In genomic region chr3:149019925-149020324, GRCm38 (mm10) we compare ENCODE assay signal across 18 mouse cellular contexts. TPM values are rescaled to one million over a fixed set of nuclear protein-coding genes. Genes with fewer than 3 reads are reported as not detected.
A peak's percentile ranks its signal among the peaks of the same experiment; 100 is the strongest.
DNase-seq lines count a peak whose midpoint lies in the region; ATAC-seq and TF ChIP-seq lines count a peak whose summit lies in the region.
"Had no signal": no experiment of that assay in that cellular context is flagged by ENCODE, and none has a peak within 500 bp of the region (broad histone marks: within the 10 kb centered on the region; RNA-seq: fewer than 3 reads in every experiment).

No protein-coding gene starts in this region.

- H3K27me3 ChIP-seq in cerebellum, adult 2 months (ENCODE audit: control insufficient read depth, insufficient read depth, low read length), result no peaks in the 10 kb centered on the region
- no peaks in the 10 kb centered on the region for H3K27me3 ChIP-seq in hindbrain, postnatal 0 days (ENCODE audit: insufficient read depth, low read length)
- no peaks in the 10 kb centered on the region for H3K27me3 ChIP-seq in hindbrain, embryonic 12.5 days
- H3K27me3 ChIP-seq in liver, adult 2 months (ENCODE audit: control insufficient read depth, insufficient read depth, low read length), result no peaks in the 10 kb centered on the region
- H3K27me3 ChIP-seq in liver, embryonic 12.5 days (replicated peaks), result no peaks in the 10 kb centered on the region
- no peaks in the 10 kb centered on the region for H3K27me3 ChIP-seq in CH12.LX (replicated peaks)
- H3K27me3 ChIP-seq: embryonic facial prominence, embryonic 15.5 days; liver, embryonic 13.5 days; megakaryocyte, embryonic 14.5 days; stomach, embryonic 15.5 days had no signal

- ATAC-seq in hindbrain, postnatal 0 days, result no peak
- no peak for ATAC-seq in hindbrain, embryonic 12.5 days (ENCODE audit: low FRiP score)
- no peak for ATAC-seq in liver, embryonic 12.5 days
- no peak for ATAC-seq in megakaryocyte, adult 5-6 weeks (ENCODE audit: poor library complexity, severe bottlenecking)
- ATAC-seq: activated CD4-positive, CD25-positive, alpha-beta regulatory T cell, adult 4 months had no signal

- no peak overlapping the region for H3K4me3 ChIP-seq in cerebellum, adult 2 months (replicated peaks; ENCODE audit: insufficient read depth, low read depth, low read length)
- H3K4me3 ChIP-seq in hindbrain, postnatal 0 days (ENCODE audit: low read length), result no peak overlapping the region
- no peak overlapping the region for H3K4me3 ChIP-seq in hindbrain, embryonic 12.5 days
- H3K4me3 ChIP-seq in liver, adult 2 months (ENCODE audit: insufficient read depth, low read depth, low read length), result no peak overlapping the region
- H3K4me3 ChIP-seq in liver, embryonic 12.5 days, result no peak overlapping the region
- no peak overlapping the region for H3K4me3 ChIP-seq in CH12.LX (replicated peaks in 1 of 3; ENCODE audit: low read depth in 2 of 3, low read length in 2 of 3, poor library complexity in 1 of 3)
- H3K4me3 ChIP-seq: embryonic facial prominence, embryonic 15.5 days; liver, embryonic 13.5 days; megakaryocyte, embryonic 14.5 days; myocyte; stomach, embryonic 15.5 days had no signal

- DNase-seq in cerebellum, postnatal 10 days, result peak; percentile 9 to 22
- DNase-seq in cerebellum, adult 2 months, result no peak
- DNase-seq in hindbrain, postnatal 0 days (ENCODE audit: low spot score), result peak; percentile 26
- peak; percentile 33 for DNase-seq in liver, adult 2 months (ENCODE audit: extremely low read depth, low read depth, low spot score)
- no peak for DNase-seq in CH12.LX (ENCODE audit: extremely low read depth)
- DNase-seq: adrenal gland, postnatal 25 days; heart, postnatal 10 days; layer of hippocampus, adult 9-11 months; liver, embryonic 13.5 days had no signal

- H3K9ac ChIP-seq in hindbrain, postnatal 0 days (replicated peaks; ENCODE audit: low read length), result no peak overlapping the region
- H3K9ac ChIP-seq in hindbrain, embryonic 12.5 days, result no peak overlapping the region
- H3K9ac ChIP-seq in liver, adult 2 months (ENCODE audit: low read depth, low read length), result no peak overlapping the region
- no peak overlapping the region for H3K9ac ChIP-seq in liver, embryonic 12.5 days
- no peak overlapping the region for H3K9ac ChIP-seq in CH12.LX (ENCODE audit: insufficient read depth, low read depth)
- H3K9ac ChIP-seq: embryonic facial prominence, embryonic 15.5 days; hindbrain, embryonic 14.5 days; liver, embryonic 13.5 days; stomach, embryonic 15.5 days had no signal

- in situ Hi-C loops in CH12.LX (cut with MboI; ENCODE audit: low pct_ligation_motif_present, low pct_unique_long_range_greater_than_20kb, low sequenced_read_pairs), result no loop called here

- no peak for TF ChIP-seq POLR2A in cerebellum, adult 2 months (IDR thresholded peaks at IDR 0.05; ENCODE audit: borderline replicate concordance, insufficient read depth, low read length)
- no peak for TF ChIP-seq POLR2A in liver, adult 2 months (IDR thresholded peaks at IDR 0.05; ENCODE audit: extremely low read depth, insufficient read depth, low read length)
- no peak for TF ChIP-seq POLR2A in CH12.LX (IDR thresholded peaks at IDR 0.05; ENCODE audit: low read depth, low read length)

- no peaks in the 10 kb centered on the region for H3K79me2 ChIP-seq in liver, adult 2 months (ENCODE audit: control insufficient read depth, insufficient read depth, low read length)
- no peaks in the 10 kb centered on the region for H3K79me2 ChIP-seq in CH12.LX (replicated peaks; ENCODE audit: control insufficient read depth, extremely low read depth, insufficient read depth, poor library complexity, severe bottlenecking)

- no peaks in the 10 kb centered on the region for H3K36me3 ChIP-seq in hindbrain, postnatal 0 days (ENCODE audit: insufficient read depth, low read length)
- H3K36me3 ChIP-seq in hindbrain, embryonic 12.5 days, result no peaks in the 10 kb centered on the region
- H3K36me3 ChIP-seq in liver, adult 2 months (ENCODE audit: control insufficient read depth, insufficient read depth, low read length), result no peaks in the 10 kb centered on the region
- no peaks in the 10 kb centered on the region for H3K36me3 ChIP-seq in liver, embryonic 12.5 days
- H3K36me3 ChIP-seq in CH12.LX (replicated peaks in 1 of 2; ENCODE audit: control insufficient read depth in 1 of 2, insufficient read depth in 1 of 2, low read length in 1 of 2), result no peaks in the 10 kb centered on the region
- H3K36me3 ChIP-seq: embryonic facial prominence, embryonic 15.5 days; liver, embryonic 13.5 days; stomach, embryonic 15.5 days had no signal

- no peaks in the 10 kb centered on the region for H3K4me1 ChIP-seq in cerebellum, adult 2 months (ENCODE audit: control insufficient read depth, insufficient read depth, low read length)
- H3K4me1 ChIP-seq in hindbrain, postnatal 0 days (ENCODE audit: insufficient read depth, low read length), result no peaks in the 10 kb centered on the region
- H3K4me1 ChIP-seq in hindbrain, embryonic 12.5 days, result no peaks in the 10 kb centered on the region
- H3K4me1 ChIP-seq in liver, adult 2 months (ENCODE audit: control insufficient read depth, insufficient read depth, low read length), result no peaks in the 10 kb centered on the region
- H3K4me1 ChIP-seq in liver, embryonic 12.5 days, result no peaks in the 10 kb centered on the region
- H3K4me1 ChIP-seq in CH12.LX (ENCODE audit: control insufficient read depth in 1 of 2, insufficient read depth in 2 of 2), result peaks cover 0 to 12% of the 10 kb centered on the region in 2 experiments; a peak in 2 of 4 replicates
- H3K4me1 ChIP-seq: embryonic facial prominence, embryonic 15.5 days; liver, embryonic 13.5 days; megakaryocyte, embryonic 14.5 days; stomach, embryonic 15.5 days had no signal

- TF ChIP-seq CTCF in cerebellum, adult 2 months (IDR thresholded peaks at IDR 0.05; ENCODE audit: borderline replicate concordance, insufficient read depth, low read depth, low read length), result no peak
- TF ChIP-seq CTCF in hindbrain, postnatal 0 days (IDR thresholded peaks at IDR 0.05; ENCODE audit: low read depth), result peak; percentile 30; the same call in 1 of the 2 replicates
- peak; percentile 6; the same call in 1 of the 2 replicates for TF ChIP-seq CTCF in liver, adult 2 months (IDR thresholded peaks at IDR 0.05; ENCODE audit: low read depth, low read length)
- TF ChIP-seq CTCF in CH12.LX (conservative IDR thresholded peaks at IDR 0.05 in 1 of 2, IDR thresholded peaks at IDR 0.05 in 1 of 2; ENCODE audit: low read depth in 2 of 2, low read length in 2 of 2), result peak in 1 of 2 experiments; percentile 49; a peak in 2 of 4 replicates

- H3K27ac ChIP-seq in cerebellum, adult 2 months (ENCODE audit: insufficient read depth, low read length), result no peak overlapping the region
- no peak overlapping the region for H3K27ac ChIP-seq in hindbrain, postnatal 0 days
- H3K27ac ChIP-seq in hindbrain, embryonic 12.5 days, result no peak overlapping the region
- H3K27ac ChIP-seq in liver, adult 2 months (replicated peaks; ENCODE audit: insufficient read depth, low read depth, low read length), result no peak overlapping the region
- no peak overlapping the region for H3K27ac ChIP-seq in liver, embryonic 12.5 days
- no peak overlapping the region for H3K27ac ChIP-seq in CH12.LX (ENCODE audit: insufficient read depth, low read depth)
- H3K27ac ChIP-seq: embryonic facial prominence, embryonic 15.5 days; hindbrain, embryonic 14.5 days; liver, embryonic 13.5 days; stomach, embryonic 15.5 days had no signal

- dilution Hi-C loops in CH12.LX (cut with MboI; ENCODE audit: extremely low pct_ligation_motif_present, extremely low pct_unique_long_range_greater_than_20kb, low sequenced_read_pairs), result no loop called here

- H3K4me2 ChIP-seq in hindbrain, postnatal 0 days (ENCODE audit: low read depth, low read length), result no peak overlapping the region
- no peak overlapping the region for H3K4me2 ChIP-seq in hindbrain, embryonic 12.5 days (replicated peaks)
- H3K4me2 ChIP-seq in liver, embryonic 12.5 days, result no peak overlapping the region
- H3K4me2 ChIP-seq in CH12.LX (ENCODE audit: insufficient read depth, low read depth, poor library complexity, severe bottlenecking), result no peak overlapping the region
- H3K4me2 ChIP-seq: embryonic facial prominence, embryonic 15.5 days; hindbrain, embryonic 14.5 days; liver, embryonic 13.5 days; stomach, embryonic 15.5 days had no signal

- WGBS in cerebellum, adult 2 months, result 54% methylated on average over 5 of the region's 5 CpGs
- 63% methylated on average over 5 of the region's 5 CpGs for WGBS in hindbrain, postnatal 0 days
- 68% methylated on average over 5 of the region's 5 CpGs for WGBS in hindbrain, embryonic 12.5 days
- 76% methylated on average over 5 of the region's 5 CpGs for WGBS in liver, adult 2 months
- WGBS in liver, embryonic 12.5 days (ENCODE audit: insufficient replicate concordance), result 66% methylated on average over 5 of the region's 5 CpGs

- H3K9me3 ChIP-seq in hindbrain, postnatal 0 days (ENCODE audit: low read length), result no peaks in the 10 kb centered on the region
- no peaks in the 10 kb centered on the region for H3K9me3 ChIP-seq in hindbrain, embryonic 12.5 days (replicated peaks)
- no peaks in the 10 kb centered on the region for H3K9me3 ChIP-seq in liver, embryonic 12.5 days (replicated peaks)
- H3K9me3 ChIP-seq in CH12.LX (replicated peaks; ENCODE audit: low read length), result no peaks in the 10 kb centered on the region
- H3K9me3 ChIP-seq: embryonic facial prominence, embryonic 15.5 days; liver, embryonic 13.5 days; megakaryocyte, embryonic 14.5 days; stomach, embryonic 15.5 days had no signal

- TF ChIP-seq RAD21 in CH12.LX (IDR thresholded peaks at IDR 0.05; ENCODE audit: low read depth, low read length), result peak; percentile 51

- TF ChIP-seq EP300 in CH12.LX (IDR thresholded peaks at IDR 0.05; ENCODE audit: low read length), result no peak

TF ChIP-seq in CH12.LX, 34 proteins besides CTCF, POLR2A, EP300 and RAD21:
- no peak for TF ChIP-seq IRF4 (IDR thresholded peaks at IDR 0.05; ENCODE audit: low read depth, low read length)
- peak; percentile 27; the same call in 1 of the 2 replicates for TF ChIP-seq SMC3 (IDR thresholded peaks at IDR 0.05; ENCODE audit: low read depth, low read length)

RNA-seq across cellular contexts. Expression of gene Adgrl2, which starts 29.6 kb away (rescaled TPM):
- 38.5 and 39.1 TPM in 2 replicates for polyA plus RNA-seq in cerebellum, adult 2 months (2012; rRNA removed)
- 106 and 118 TPM in 2 replicates for total RNA-seq in hindbrain, postnatal 0 days (2014; rRNA removed)
- polyA plus RNA-seq in hindbrain, postnatal 0 days (2015; fragmentation: Nextera tagmentation; extraction: Ambion mirVana), result 81.2 and 82.5 TPM in 2 replicates
- polyA plus RNA-seq in hindbrain, embryonic 12.5 days (2016; fragmentation: Nextera tagmentation; extraction: Ambion mirVana), result 98.1 and 121 TPM in 2 replicates
- total RNA-seq in liver, adult 2 months (2014; rRNA removed), result 27.9 and 34.6 TPM in 2 replicates
- polyA plus RNA-seq in liver, adult 2 months (2012; rRNA removed), result 22.8 and 26.2 TPM in 2 replicates
- 11.5 and 13.3 TPM in 2 replicates for polyA plus RNA-seq in liver, embryonic 12.5 days (2016; fragmentation: Nextera tagmentation; extraction: Ambion mirVana)
- total RNA-seq in CH12.LX (2012; rRNA removed) (0.34 and 0.63 TPM in 2 replicates), CH12.LX (2014; rRNA removed) (3.1 and 3.2 TPM in 2 replicates)
- polyA plus RNA-seq in CH12.LX (2012; ENCODE audit: insufficient read length, low read depth), result 4.3 and 6.6 TPM in 2 replicates
- 1.7 and 4.0 TPM in 2 replicates for total RNA-seq in megakaryocyte, adult 5-6 weeks (2015)
- 1.9 and 2.2 TPM in 2 replicates for total RNA-seq in megakaryocyte, adult 5-6 weeks (2017)

Comparison
In these comparisons a context has a peak if more than half of its experiments do, and no peak if none do; other contexts are left out.
1. DNase-seq: peak in cerebellum, postnatal 10 days (2 of 2), hindbrain, postnatal 0 days (single experiment) and liver, adult 2 months (single experiment); none in cerebellum, adult 2 months (0 of 2) and CH12.LX (single experiment).